Mouse (Mus musculus): ENCODE results near the gene Bdp1.

DNA sequence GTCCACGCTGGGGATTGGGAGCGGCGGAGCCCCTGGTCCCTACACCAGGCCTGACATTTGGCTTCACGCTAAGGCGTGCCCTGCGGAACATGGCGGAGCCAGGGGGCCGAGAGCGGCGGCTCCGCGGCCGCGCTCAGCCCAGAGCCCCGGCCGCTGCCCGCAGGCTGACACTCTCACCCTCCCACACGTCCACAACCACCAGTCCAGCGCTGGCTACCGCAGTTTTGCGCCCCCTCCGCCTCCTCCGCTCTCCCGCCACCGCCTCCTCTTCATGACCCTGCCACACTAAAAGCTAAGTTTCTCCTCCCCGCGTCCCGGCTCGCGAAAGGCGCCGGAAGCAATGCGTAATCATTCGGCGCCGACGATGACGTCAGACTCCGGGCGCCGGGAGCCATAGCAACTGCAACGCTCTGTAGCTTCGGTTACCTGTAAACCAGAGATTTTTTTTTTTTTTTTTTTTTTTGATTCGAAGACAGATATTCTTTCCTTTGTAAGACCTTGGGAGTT, at the start of gene Bdp1:
- TF ChIP-seq CTCF (IDR thresholded peaks at IDR 0.05; ENCODE audit: borderline replicate concordance, control insufficient read depth, extremely low read depth, insufficient read depth, low read length, poor library complexity) = no peak
- peak; percentile 69 for TF ChIP-seq POLR2A (IDR thresholded peaks at IDR 0.05; ENCODE audit: control insufficient read depth, extremely low read depth, insufficient read depth, low read length, poor library complexity)
